Mouse (Mus musculus) liver, embryonic 13.5 days (tissue): ENCODE measurements around the gene Fam189a2. TPM values are rescaled to one million over a fixed set of nuclear protein-coding genes. Genes with fewer than 3 reads are reported as not detected.

Experiments
- ATAC-seq: fragments of 200-750 bp; cut with Nextera tagmentation; 2 replicates; pipeline ENCODE4 v1.8.0; 2017; ENCODE audit warnings: low read depth, mild to moderate bottlenecking, moderate number of reproducible peaks, moderate library complexity
- DNase-seq: peaks from one replicate; pipeline ENCODE4 v3.0.0; 2022
- H3K27ac ChIP-seq: fragments of 300-500 bp; sonication (generic); 2 replicates; pipeline ENCODE4 v1.5.1; 2015; ENCODE audit warnings: moderate library complexity, mild to moderate bottlenecking, inconsistent platforms
- H3K27me3 ChIP-seq: fragments of 300-500 bp; sonication (generic); 2 replicates; pipeline ENCODE4 v1.6.1; 2015; ENCODE audit warnings: mild to moderate bottlenecking, inconsistent platforms
- H3K36me3 ChIP-seq: fragments of 300-500 bp; sonication (generic); 2 replicates; pipeline ENCODE4 v1.6.1; 2015; ENCODE audit warnings: mild to moderate bottlenecking, inconsistent platforms
- H3K4me1 ChIP-seq: fragments of 300-500 bp; sonication (generic); replicated peaks from 2 replicates; pipeline ENCODE4 v1.6.1; 2015; ENCODE audit warnings: inconsistent platforms
- H3K4me2 ChIP-seq: fragments of 300-500 bp; sonication (generic); 2 replicates; pipeline ENCODE4 v1.6.1; 2015; ENCODE audit warnings: inconsistent platforms, mild to moderate bottlenecking, moderate library complexity
- H3K4me3 ChIP-seq: fragments of 300-500 bp; sonication (generic); replicated peaks from 2 replicates; pipeline ENCODE4 v1.5.1; 2015; ENCODE audit warnings: mild to moderate bottlenecking, inconsistent platforms
- H3K9ac ChIP-seq: fragments of 300-500 bp; sonication (generic); 2 replicates; pipeline ENCODE4 v1.6.1; 2015; ENCODE audit warnings: mild to moderate bottlenecking, inconsistent platforms
- H3K9me3 ChIP-seq: fragments of 300-500 bp; sonication (generic); replicated peaks from 2 replicates; pipeline ENCODE4 v1.6.1; 2016; ENCODE audit warnings: inconsistent platforms
- WGBS: fragments of 180-500 bp; shearing (Covaris S2); methylation state at CpG from one replicate; pipeline ENCODE4 v1.1.7; 2015; ENCODE audit not compliant: insufficient replicate concordance; 5-methylcytosine and 5-hydroxymethylcytosine counted together
- polyA plus RNA-seq: library from polyadenylated mRNA; unstranded; fragments of >200 nt; fragmentation: Nextera tagmentation; extraction: Ambion mirVana; gene quantifications from 2 replicates; pipeline ENCODE4 v1.2.1, GENCODE M21; 2015

Fam189a2 gene
- polyA plus RNA-seq, 1 experiment from 2014 or later = 0.05 TPM

GRCm38 (mm10) chr19:23924057-23924456 is 106.8 kb downstream of the Fam189a2 start:
- Histone ChIP-seq H3K9ac (no peak overlapping the region), H3K4me1 (no peaks in the 10 kb centered on the region), H3K9me3 (no peaks in the 10 kb centered on the region), H3K27ac (no peak overlapping the region), H3K4me3 (no peak overlapping the region), H3K4me2 (no peak overlapping the region), H3K36me3 (no peaks in the 10 kb centered on the region), H3K27me3 (no peaks in the 10 kb centered on the region)
- no peak for ATAC-seq
- no peak for DNase-seq
- WGBS = 52% methylated on average over 6 of the region's 6 CpGs

Other genes with a start within 250 kb of the Fam189a2 start
- gene Tjp2, start 194.0 kb upstream of the Fam189a2 start, polyA plus RNA-seq = 4.7 and 5.3 TPM in 2 replicates
- 65.6 and 65.7 TPM in 2 replicates for gene Fxn, start 249.6 kb upstream of the Fam189a2 start, polyA plus RNA-seq